Mouse (Mus musculus): Measurements from ENCODE around the gene Gal3st4.

GRCm38 (mm10) chr5:138265712-138266111 lies 6.9 kb downstream of the Gal3st4 start:
- TF ChIP-seq CTCF (IDR thresholded peaks at IDR 0.05; ENCODE audit: low read depth) (no peak), EP300 (IDR thresholded peaks at IDR 0.05; ENCODE audit: low read depth) (no peak)
